8 mouse cellular contexts compared by ENCODE assay signal in genomic region chr5:35795481-35796048, GRCm38 (mm10). TPM values are rescaled to one million over a fixed set of nuclear protein-coding genes. Genes with fewer than 3 reads are reported as not detected.
DNase-seq lines count a peak whose midpoint lies in the region; ATAC-seq lines count a peak whose summit lies in the region.

No protein-coding gene starts in this region.

- DNase-seq in forebrain, embryonic 10.5 days (ENCODE audit: extremely low spot score, low spot score), result peak; percentile 59
- peak; percentile 25 for DNase-seq in c-Kit-positive CD71-positive TER-119-positive erythroid progenitor cells, embryonic 14.5 days (ENCODE audit: low spot score)
- DNase-seq in forelimb bud, embryonic 11.5 days (ENCODE audit: low read depth, low spot score), result peak; percentile 75
- peak; percentile 85 for DNase-seq in hindbrain, embryonic 11.5 days (ENCODE audit: low spot score)
- DNase-seq in layer of hippocampus, adult 9-11 months, result peak; percentile 75
- peak; percentile 59 for DNase-seq in lung, postnatal 25 days (ENCODE audit: low spot score)
- peak; percentile 52 to 65 for DNase-seq in right cerebral cortex, postnatal 36 days (ENCODE audit: low spot score in 2 of 2)

- H3K4me1 ChIP-seq in forebrain, embryonic 10.5 days, result 0 out of 2 replicates have a peak, but pooled peaks cover 5% of the 10 kb centered on the region
- H3K4me1 ChIP-seq in forebrain, embryonic 15.5 days, result no peaks in the 10 kb centered on the region
- no peaks in the 10 kb centered on the region for H3K4me1 ChIP-seq in hindbrain, embryonic 11.5 days (replicated peaks; ENCODE audit: control insufficient read depth, insufficient read depth, low read length)

- ATAC-seq in forebrain, embryonic 15.5 days (replicated peaks), result no peak; the same call in 1 of the 2 replicates
- ATAC-seq in hindbrain, embryonic 11.5 days (ENCODE audit: low FRiP score), result no peak

- H3K27ac ChIP-seq in forebrain, embryonic 10.5 days, result no peak overlapping the region
- H3K27ac ChIP-seq in forebrain, embryonic 15.5 days (replicated peaks), result no peak overlapping the region
- no peak overlapping the region for H3K27ac ChIP-seq in hindbrain, embryonic 11.5 days (ENCODE audit: low read depth, low read length)

- no peaks in the 10 kb centered on the region for H3K27me3 ChIP-seq in forebrain, embryonic 10.5 days (ENCODE audit: poor library complexity, severe bottlenecking)
- no peaks in the 10 kb centered on the region for H3K27me3 ChIP-seq in forebrain, embryonic 15.5 days
- no peaks in the 10 kb centered on the region for H3K27me3 ChIP-seq in hindbrain, embryonic 11.5 days (ENCODE audit: control insufficient read depth, insufficient read depth, low read length)

- H3K9me3 ChIP-seq in forebrain, embryonic 10.5 days, result no peaks in the 10 kb centered on the region
- no peaks in the 10 kb centered on the region for H3K9me3 ChIP-seq in forebrain, embryonic 15.5 days
- no peaks in the 10 kb centered on the region for H3K9me3 ChIP-seq in hindbrain, embryonic 11.5 days (ENCODE audit: control insufficient read depth, low read length)

- no peak overlapping the region for H3K9ac ChIP-seq in forebrain, embryonic 15.5 days (replicated peaks)
- H3K9ac ChIP-seq in hindbrain, embryonic 11.5 days (ENCODE audit: low read depth, low read length), result no peak overlapping the region

- H3K36me3 ChIP-seq in forebrain, embryonic 10.5 days (replicated peaks), result no peaks in the 10 kb centered on the region
- H3K36me3 ChIP-seq in forebrain, embryonic 15.5 days, result no peaks in the 10 kb centered on the region
- no peaks in the 10 kb centered on the region for H3K36me3 ChIP-seq in hindbrain, embryonic 11.5 days (ENCODE audit: control insufficient read depth, insufficient read depth, low read length)

- WGBS in forebrain, embryonic 10.5 days, result 68% methylated on average over 7 of the region's 7 CpGs
- 61% methylated on average over 7 of the region's 7 CpGs for WGBS in forebrain, embryonic 15.5 days
- WGBS in hindbrain, embryonic 11.5 days, result 65% methylated on average over 7 of the region's 7 CpGs

- no peak overlapping the region for H3K4me3 ChIP-seq in forebrain, embryonic 10.5 days
- no peak overlapping the region for H3K4me3 ChIP-seq in forebrain, embryonic 15.5 days
- H3K4me3 ChIP-seq in hindbrain, embryonic 11.5 days (ENCODE audit: low read depth, low read length), result no peak overlapping the region

- no peak overlapping the region for H3K4me2 ChIP-seq in forebrain, embryonic 15.5 days (replicated peaks)
- H3K4me2 ChIP-seq in hindbrain, embryonic 11.5 days (replicated peaks; ENCODE audit: low read depth, low read length), result no peak overlapping the region

RNA-seq across cellular contexts. Expression of gene Ablim2, which starts 37.9 kb away (rescaled TPM):
- 0.49 TPM in 1 of 2 replicates, not detected in the other for polyA plus RNA-seq in forebrain, embryonic 10.5 days (2016; fragmentation: Nextera tagmentation; extraction: Ambion mirVana)
- 8.5 and 9.1 TPM in 2 replicates for polyA plus RNA-seq in forebrain, embryonic 15.5 days (2015; fragmentation: Nextera tagmentation; extraction: Ambion mirVana)
- polyA plus RNA-seq in hindbrain, embryonic 11.5 days (2014; fragmentation: Nextera tagmentation; extraction: Ambion mirVana), result 0.60 and 0.82 TPM in 2 replicates

RNA-seq across cellular contexts. Expression of gene Sh3tc1, which starts 55.8 kb away (rescaled TPM):
- 3.9 and 4.5 TPM in 2 replicates for polyA plus RNA-seq in forebrain, embryonic 10.5 days (2016; fragmentation: Nextera tagmentation; extraction: Ambion mirVana)
- 1.5 and 1.9 TPM in 2 replicates for polyA plus RNA-seq in forebrain, embryonic 15.5 days (2015; fragmentation: Nextera tagmentation; extraction: Ambion mirVana)
- 1.5 and 2.4 TPM in 2 replicates for polyA plus RNA-seq in hindbrain, embryonic 11.5 days (2014; fragmentation: Nextera tagmentation; extraction: Ambion mirVana)

Comparison
In these comparisons a context has a peak if more than half of its experiments do, and no peak if none do; other contexts are left out.
1. DNase-seq: peak in every context shown above with its lines; median percentile 85 in hindbrain, embryonic 11.5 days; 75 in forelimb bud, embryonic 11.5 days; 75 in layer of hippocampus, adult 9-11 months; 59 in forebrain, embryonic 10.5 days; 59 in lung, postnatal 25 days; 58 in right cerebral cortex, postnatal 36 days; 25 in c-Kit-positive CD71-positive TER-119-positive erythroid progenitor cells, embryonic 14.5 days.